Mouse (Mus musculus) neutrophil, adult 65 days (primary cell): ENCODE data around the gene Lcmt1. TPM values are rescaled to one million over a fixed set of nuclear protein-coding genes. Genes with fewer than 3 reads are reported as not detected.

Source experiments
- total RNA-seq: library from RNA; stranded (reverse); gene quantifications from 2 replicates; pipeline ENCODE4 v1.2.4, GENCODE M21; 2023

The Lcmt1 gene
- 12.5 and 12.7 TPM in 2 replicates for total RNA-seq

DNA sequence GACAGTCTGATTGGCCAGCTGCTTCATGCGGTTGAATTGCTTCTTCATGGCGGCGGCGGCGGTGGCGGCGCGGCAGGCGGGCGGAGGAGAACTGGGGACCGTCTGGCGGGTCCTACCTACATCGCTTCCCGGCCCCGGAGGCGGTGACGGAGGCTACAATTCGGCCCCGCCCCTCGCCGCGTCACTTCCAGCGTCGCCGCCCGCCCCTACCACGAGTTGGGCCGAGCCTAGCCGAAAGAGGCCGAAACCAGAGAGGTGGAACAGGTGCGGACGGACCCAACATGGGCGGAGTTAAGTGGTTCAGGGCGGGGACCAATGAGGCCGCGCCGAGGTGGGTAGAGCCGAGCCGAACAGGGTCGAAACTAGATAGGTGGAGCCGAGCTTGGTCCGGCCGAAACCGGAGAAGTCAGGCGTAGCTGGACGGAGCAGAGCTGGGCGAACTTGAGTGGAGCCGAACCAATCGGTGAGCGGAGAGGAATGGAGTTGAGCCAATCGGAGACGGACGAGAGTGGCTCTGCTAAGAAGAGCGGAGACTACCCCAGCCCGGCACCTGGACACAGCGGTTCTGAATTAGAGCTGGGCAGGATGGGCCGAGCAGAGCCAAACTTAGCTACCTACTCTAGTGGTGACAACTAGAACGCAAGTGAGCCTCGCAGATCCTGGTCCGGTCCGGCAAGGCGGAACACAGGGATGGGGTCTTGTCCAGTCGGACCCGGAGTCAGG is at the start of gene Lcmt1, which contains the start of gene Arhgap17:
Gene Lcmt1, plus strand, starts transcription at position 26 of the 723 bp plus-strand sequence.
Gene Arhgap17, minus strand, starts transcription at position 157 of the 723 bp plus-strand sequence.

DNA sequence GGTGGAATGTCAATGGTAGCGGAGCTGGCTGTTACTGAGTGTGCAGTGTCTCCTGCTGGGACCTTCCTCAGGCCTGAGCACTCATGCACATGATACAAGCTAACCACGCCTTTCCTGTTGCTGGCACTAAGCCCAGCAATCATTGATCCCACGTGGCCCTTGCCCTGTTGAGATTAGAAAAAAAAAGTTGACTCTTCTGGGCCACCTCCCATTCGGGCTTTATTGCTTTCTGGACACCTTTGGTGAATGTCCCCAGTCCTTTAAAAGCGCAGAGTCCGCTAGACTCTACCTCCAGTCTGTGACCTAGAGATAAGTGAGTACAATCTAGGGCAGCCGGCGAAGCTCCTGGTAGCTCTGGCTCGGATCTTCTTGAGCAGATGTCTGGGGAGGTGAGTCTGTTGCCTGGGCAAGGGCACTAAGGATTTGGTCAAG is 92.5 kb downstream of the Lcmt1 start, which contains the start of gene Aqp8:
Gene Aqp8, plus strand, starts transcription at position 222 of the 432 bp plus-strand sequence.

Other genes with a start within 250 kb of the Lcmt1 start
- 44.3 and 70.9 TPM in 2 replicates for gene Tnrc6a, start 245.9 kb upstream of the Lcmt1 start, total RNA-seq
- 1.8 and 2.3 TPM in 2 replicates for gene Slc5a11, start 155.0 kb upstream of the Lcmt1 start, total RNA-seq
- gene Arhgap17, start 131 bp downstream of the Lcmt1 start, total RNA-seq, result 94.0 and 103 TPM in 2 replicates
- gene Aqp8, start 92.5 kb downstream of the Lcmt1 start, total RNA-seq, result not detected in 2 replicates
- not detected in 2 replicates for gene Zkscan2, start 130.7 kb downstream of the Lcmt1 start, total RNA-seq